Mouse (Mus musculus) liver, postnatal 0 days (tissue): ENCODE data around the gene Mki67. TPM values are rescaled to one million over a fixed set of nuclear protein-coding genes. Genes with fewer than 3 reads are reported as not detected.

Experiments used
- ATAC-seq: fragments of 200-750 bp; cut with Nextera tagmentation; 2 replicates; pipeline ENCODE4 v1.8.0; 2017; ENCODE audit warnings: mild to moderate bottlenecking, moderate library complexity
- DNase-seq: peaks from one replicate; pipeline ENCODE4 v3.0.0-alpha.2; 2016
- H3K27ac ChIP-seq: fragments of 300-500 bp; sonication (generic); 2 replicates; pipeline ENCODE4 v1.5.1; 2014; ENCODE audit warnings: antibody characterized with exemption, moderate library complexity, mild to moderate bottlenecking, low read depth
- H3K27me3 ChIP-seq: fragments of 300-500 bp; sonication (generic); 2 replicates; pipeline ENCODE4 v1.6.1; 2014; ENCODE audit warnings: low read length, control low read depth, mixed read lengths; ENCODE audit not compliant: insufficient read depth
- H3K36me3 ChIP-seq: fragments of 300-500 bp; sonication (generic); replicated peaks from 2 replicates; pipeline ENCODE4 v1.6.1; 2014; ENCODE audit warnings: mild to moderate bottlenecking, control low read depth, low read length, moderate library complexity, mixed read lengths; ENCODE audit not compliant: insufficient read depth
- H3K4me1 ChIP-seq: fragments of 300-500 bp; sonication (generic); 2 replicates; pipeline ENCODE4 v1.6.1; 2014; ENCODE audit warnings: antibody characterized with exemption, mild to moderate bottlenecking, control low read depth; ENCODE audit not compliant: insufficient read depth
- H3K4me2 ChIP-seq: fragments of 300-500 bp; sonication (generic); 2 replicates; pipeline ENCODE4 v1.6.1; 2014; ENCODE audit warnings: low read depth, mild to moderate bottlenecking, low read length, moderate library complexity, mixed read lengths
- H3K4me3 ChIP-seq: fragments of 300-500 bp; sonication (generic); 2 replicates; pipeline ENCODE4 v1.5.1; 2014; ENCODE audit warnings: low read depth, low read length
- H3K9ac ChIP-seq: fragments of 300-500 bp; sonication (generic); replicated peaks from 2 replicates; pipeline ENCODE4 v1.6.1; 2014; ENCODE audit warnings: mild to moderate bottlenecking, moderate library complexity
- H3K9me3 ChIP-seq: fragments of 300-500 bp; sonication (generic); 2 replicates; pipeline ENCODE4 v1.6.1; 2016; ENCODE audit warnings: mild to moderate bottlenecking, control low read depth, low read length, mixed read lengths
- CTCF ChIP-seq: sonication (generic); IDR thresholded peaks from 2 replicates; pipeline ENCODE4 v1.5.1; 2016; ENCODE audit warnings: antibody characterized with exemption, low read depth
- EP300 ChIP-seq: IDR thresholded peaks from 2 replicates; pipeline ENCODE4 v1.6.1; 2016; ENCODE audit warnings: antibody characterized with exemption, low read depth, mild to moderate bottlenecking
- WGBS: fragments of 180-500 bp; shearing (Covaris S2); extraction: QIAGEN DNeasy Blood & Tissue Kit; methylation state at CpG from one replicate; pipeline ENCODE4 v1.1.7; 2014; ENCODE audit not compliant: insufficient replicate concordance; 5-methylcytosine and 5-hydroxymethylcytosine counted together
- polyA plus RNA-seq: library from polyadenylated mRNA; unstranded; fragments of >200 nt; fragmentation: Nextera tagmentation; extraction: Ambion mirVana; gene quantifications from 2 replicates; pipeline ENCODE4 v1.2.1, GENCODE M21; 2015

Gene Mki67
- polyA plus RNA-seq, 1 experiment from 2014 or later, result 38.8 TPM

DNA sequence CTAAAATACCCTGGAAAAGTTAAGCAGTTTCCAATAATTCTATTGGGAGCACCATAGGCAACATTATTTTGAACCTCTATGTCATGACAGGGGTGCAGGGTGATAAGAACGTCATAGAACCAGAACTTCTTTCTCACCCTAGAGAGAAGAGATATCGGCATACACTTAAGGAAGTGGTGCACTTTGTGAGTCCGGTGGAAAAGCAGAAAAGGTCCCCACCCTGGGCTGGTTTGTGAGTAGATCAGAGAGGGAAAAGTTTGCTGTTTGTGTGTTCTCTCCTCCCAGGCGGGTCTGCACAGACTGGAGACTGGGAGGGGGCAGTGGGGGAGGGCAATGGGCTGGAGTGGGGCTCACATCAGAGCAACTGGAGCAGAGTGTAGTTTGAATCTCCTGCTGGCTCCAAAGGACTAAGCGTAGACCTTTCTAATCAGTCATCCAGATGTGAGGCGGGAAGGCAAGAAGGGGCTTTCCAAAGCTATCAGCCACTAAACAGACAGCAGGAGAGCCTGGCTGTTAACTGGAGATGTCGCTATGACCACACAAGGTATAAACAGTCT, 5.4 kb upstream of the Mki67 start:
- no peaks in the 10 kb centered on the region for H3K27me3 ChIP-seq
- peaks cover 38% of the 10 kb centered on the region for H3K4me1 ChIP-seq
- H3K9ac ChIP-seq, result peak overlapping the region; percentile 66
- WGBS, result 49% methylated on average over 7 of the region's 7 CpGs
- peak overlapping the region; percentile 38 for H3K4me3 ChIP-seq
- peak; percentile 94 for ATAC-seq
- H3K27ac ChIP-seq, result peak overlapping the region; percentile 98
- no peaks in the 10 kb centered on the region for H3K36me3 ChIP-seq
- peak; percentile 25 for TF ChIP-seq CTCF
- peak; percentile 98 for TF ChIP-seq EP300
- DNase-seq, result peak; percentile 62
- no peaks in the 10 kb centered on the region for H3K9me3 ChIP-seq
- H3K4me2 ChIP-seq, result peak overlapping the region; percentile 63

DNA sequence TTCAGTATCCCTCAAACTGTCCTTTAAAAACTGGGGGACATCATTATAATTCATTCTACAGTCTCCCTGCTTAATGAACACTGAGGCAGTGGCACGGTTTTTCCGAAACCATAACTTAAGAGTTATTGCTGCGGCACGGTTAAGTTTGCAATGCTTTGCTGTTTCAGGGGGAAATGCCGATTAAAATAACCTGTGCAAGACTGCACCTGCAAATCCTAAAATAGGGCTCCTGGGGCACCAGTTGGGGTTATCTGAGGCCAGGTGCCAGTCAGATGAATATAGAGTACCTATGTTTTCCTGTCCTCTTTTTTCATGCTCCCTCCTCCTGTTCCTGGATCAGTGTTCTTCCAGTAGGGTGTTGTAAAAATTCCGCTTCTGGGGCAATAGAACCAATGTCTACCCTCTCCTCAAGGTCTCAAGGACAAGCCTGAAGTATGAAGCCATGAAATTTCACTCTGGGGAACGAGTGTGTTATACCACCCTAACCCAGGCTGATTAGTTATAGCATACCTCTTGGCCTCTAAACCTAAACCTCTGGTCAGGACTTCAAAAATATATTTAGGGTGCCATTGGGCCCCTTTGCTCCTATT, 902 bp upstream of the Mki67 start:
- peak overlapping the region; percentile 13 for H3K27ac ChIP-seq
- H3K4me3 ChIP-seq, result peak overlapping the region; percentile 99
- peak overlapping the region; percentile 85 for H3K4me2 ChIP-seq
- TF ChIP-seq CTCF (no peak), EP300 (no peak)
- ATAC-seq, result no peak
- H3K4me1 ChIP-seq, result peaks cover 30% of the 10 kb centered on the region
- no peaks in the 10 kb centered on the region for H3K27me3 ChIP-seq
- DNase-seq, result no peak
- 46% methylated on average over 7 of the region's 7 CpGs for WGBS
- peaks cover 14% of the 10 kb centered on the region; the same call in 1 of the 2 replicates for H3K36me3 ChIP-seq
- peak overlapping the region; percentile 71 for H3K9ac ChIP-seq
- no peaks in the 10 kb centered on the region for H3K9me3 ChIP-seq

DNA sequence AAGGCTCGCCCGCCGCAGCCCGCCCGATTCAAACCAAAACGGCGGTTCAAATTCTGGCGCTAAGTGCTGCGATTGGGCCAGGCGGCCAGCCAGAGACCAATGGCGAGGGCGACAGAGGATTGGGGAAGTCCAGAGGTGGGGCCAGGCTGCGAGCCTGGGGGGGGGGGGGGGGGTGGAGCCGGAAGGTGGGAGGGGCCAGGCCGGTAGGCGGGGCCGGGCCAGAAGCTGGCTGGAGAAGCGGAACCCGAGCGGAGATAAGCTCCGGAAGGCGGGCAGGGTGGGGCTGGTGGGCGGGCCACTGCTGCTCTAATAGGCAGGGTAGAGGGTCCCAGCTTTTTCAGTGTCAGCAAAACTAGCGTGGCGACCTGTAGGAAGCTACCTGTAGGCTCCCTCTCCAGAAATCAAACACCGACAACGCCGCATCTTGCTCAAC, 300 bp upstream of the Mki67 start:
- Histone ChIP-seq H3K4me2 (peak overlapping the region; percentile 85), H3K27me3 (no peaks in the 10 kb centered on the region), H3K9me3 (no peaks in the 10 kb centered on the region), H3K27ac (peak overlapping the region; percentile 94), H3K4me3 (peak overlapping the region; percentile 99), H3K36me3 (peaks cover 14% of the 10 kb centered on the region; the same call in 1 of the 2 replicates), H3K9ac (peak overlapping the region; percentile 100), H3K4me1 (peaks cover 26% of the 10 kb centered on the region)
- DNase-seq (peak; percentile 98), ATAC-seq (peak; percentile 96)
- 0% methylated on average over 14 of the region's 28 CpGs for WGBS
- TF ChIP-seq CTCF, result no peak
- TF ChIP-seq EP300, result peak; percentile 38; the same call in 1 of the 2 replicates

DNA sequence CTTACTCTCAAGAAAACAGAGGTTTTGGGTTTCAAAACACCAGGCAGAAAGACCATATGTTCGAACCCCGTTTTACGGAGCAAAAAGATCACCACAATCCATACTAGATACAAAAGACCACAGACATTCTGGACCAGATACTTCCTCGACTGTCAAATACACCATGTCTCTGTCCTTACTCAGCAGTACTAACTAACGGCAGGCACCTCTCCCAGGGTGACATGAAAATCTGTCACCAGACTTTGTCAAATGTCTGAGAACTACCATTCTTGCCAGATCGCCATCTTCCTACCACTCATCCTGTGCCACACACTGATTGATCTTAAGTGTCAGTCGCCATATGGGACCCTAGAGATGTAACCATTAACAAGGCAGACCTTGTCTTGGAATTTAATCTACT, 995 bp downstream of the Mki67 start:
- Histone ChIP-seq H3K9me3 (no peaks in the 10 kb centered on the region), H3K36me3 (peaks cover 25% of the 10 kb centered on the region), H3K4me3 (peak overlapping the region; percentile 99), H3K4me1 (peaks cover 24% of the 10 kb centered on the region), H3K4me2 (peak overlapping the region; percentile 85), H3K9ac (peak overlapping the region; percentile 100), H3K27ac (peak overlapping the region; percentile 94), H3K27me3 (no peaks in the 10 kb centered on the region)
- TF ChIP-seq EP300 (no peak), CTCF (no peak)
- DNase-seq (no peak), ATAC-seq (no peak)
- 2% methylated on average over 7 of the region's 7 CpGs for WGBS

DNA sequence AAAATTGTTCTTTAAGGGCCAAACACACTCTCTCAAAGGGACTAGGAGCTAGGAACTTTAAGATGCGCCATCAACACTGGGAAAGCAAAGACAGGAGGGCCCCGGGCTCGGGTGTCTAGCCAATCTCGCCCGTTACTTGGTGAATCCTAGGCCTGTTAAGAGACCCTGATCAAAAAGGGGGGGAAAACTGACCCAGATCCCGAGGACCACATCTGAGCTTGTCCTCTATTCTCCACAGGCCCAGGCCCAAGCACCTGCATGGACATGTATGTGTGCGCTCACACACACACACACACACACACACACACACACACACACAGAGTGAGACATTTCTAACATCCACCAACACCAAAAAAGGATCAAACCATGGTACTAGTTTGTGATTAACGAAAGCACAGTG, 2.8 kb downstream of the Mki67 start:
- peak overlapping the region; percentile 99 for H3K4me3 ChIP-seq
- peak overlapping the region; percentile 85 for H3K4me2 ChIP-seq
- no peak for TF ChIP-seq CTCF
- no peak for TF ChIP-seq EP300
- ATAC-seq, result no peak
- H3K36me3 ChIP-seq, result peaks cover 42% of the 10 kb centered on the region
- 71% methylated on average over 8 of the region's 8 CpGs for WGBS
- no peak for DNase-seq
- no peaks in the 10 kb centered on the region for H3K9me3 ChIP-seq
- peak overlapping the region; percentile 3 for H3K27ac ChIP-seq
- H3K9ac ChIP-seq, result peak overlapping the region; percentile 100
- no peaks in the 10 kb centered on the region for H3K27me3 ChIP-seq
- H3K4me1 ChIP-seq, result peaks cover 16% of the 10 kb centered on the region

DNA sequence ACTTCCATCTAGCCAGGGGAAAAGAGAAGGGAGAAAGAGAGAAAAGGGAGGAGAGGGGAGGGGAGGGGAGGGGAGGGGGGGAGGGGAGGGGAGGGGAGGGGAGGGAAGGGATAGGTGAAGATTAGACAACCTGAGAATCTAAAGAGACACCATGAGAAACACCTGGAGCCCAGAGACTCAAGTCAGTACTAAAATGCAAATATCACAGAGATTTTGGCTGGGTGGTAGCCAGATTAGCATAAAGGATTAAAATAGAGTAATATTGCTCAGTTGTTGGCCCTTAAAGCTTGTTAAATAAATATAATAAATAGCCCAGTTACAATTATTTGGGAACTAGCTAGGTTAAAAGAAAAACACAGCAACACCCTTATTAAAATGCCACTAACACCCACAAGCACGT, 3.6 kb downstream of the Mki67 start:
- Histone ChIP-seq H3K4me1 (peaks cover 15% of the 10 kb centered on the region), H3K9me3 (no peaks in the 10 kb centered on the region), H3K27ac (no peak overlapping the region), H3K36me3 (peaks cover 50% of the 10 kb centered on the region), H3K4me2 (peak overlapping the region; percentile 85), H3K27me3 (no peaks in the 10 kb centered on the region), H3K4me3 (peak overlapping the region; percentile 99), H3K9ac (no peak overlapping the region)
- DNase-seq (no peak), ATAC-seq (no peak)
- 69% methylated on average over 1 of the region's 1 CpGs for WGBS
- TF ChIP-seq CTCF, result no peak
- no peak for TF ChIP-seq EP300
